Comparison of ENCODE assay signal across 13 mouse cellular contexts in genomic region chr12:3870024-3870423, GRCm38 (mm10).
DNase-seq lines count a peak whose midpoint lies in the region; ATAC-seq and TF ChIP-seq lines count a peak whose summit lies in the region.
"Had no signal": no experiment of that assay in that cellular context is flagged by ENCODE, and none has a peak within 500 bp of the region (broad histone marks: within the 10 kb centered on the region; RNA-seq: fewer than 3 reads in every experiment).

No protein-coding gene starts in this region.

- DNase-seq in cerebellum, adult 11 months = peak; percentile 52
- DNase-seq in cerebellum, postnatal 4 days (ENCODE audit: low spot score in 2 of 2) = no peak
- no peak for DNase-seq in heart, postnatal 4 days
- DNase-seq in stomach, postnatal 0 days (ENCODE audit: low spot score) = no peak
- DNase-seq in lung, postnatal 36 days = no peak
- DNase-seq: adrenal gland, adult 8-10 months; gastrocnemius, postnatal 36 days; kidney, postnatal 14 days; layer of hippocampus, postnatal 36 days; lung, postnatal 14 days had no signal

- no peak for TF ChIP-seq CTCF in stomach, postnatal 0 days (IDR thresholded peaks at IDR 0.05; ENCODE audit: low read depth)

- peak overlapping the region; percentile 87; the same call in 1 of the 2 replicates for H3K27ac ChIP-seq in heart, embryonic 16.5 days (ENCODE audit: low read length)
- 0 out of 2 replicates have a peak overlapping the region, but pooled peaks have one; percentile 13 for H3K27ac ChIP-seq in stomach, postnatal 0 days (replicated peaks)

- H3K36me3 ChIP-seq in heart, embryonic 16.5 days (ENCODE audit: control insufficient read depth, insufficient read depth) = peaks cover 13% of the 10 kb centered on the region; the same call in 1 of the 2 replicates
- peaks cover 88% of the 10 kb centered on the region for H3K36me3 ChIP-seq in megakaryocyte, embryonic 14.5 days (replicated peaks; ENCODE audit: low read length)
- peaks cover 16% of the 10 kb centered on the region for H3K36me3 ChIP-seq in stomach, postnatal 0 days (ENCODE audit: control insufficient read depth, insufficient read depth, low read length)

- no peak overlapping the region for H3K4me3 ChIP-seq in heart, embryonic 16.5 days (ENCODE audit: low read length)
- peak overlapping the region; percentile 46 for H3K4me3 ChIP-seq in megakaryocyte, embryonic 14.5 days (replicated peaks)
- no peak overlapping the region for H3K4me3 ChIP-seq in stomach, postnatal 0 days (ENCODE audit: low read depth, low read length)

- no peak overlapping the region for H3K4me2 ChIP-seq in heart, embryonic 16.5 days (ENCODE audit: low read depth, low read length)
- H3K4me2 ChIP-seq in stomach, postnatal 0 days (replicated peaks; ENCODE audit: low read depth) = no peak overlapping the region

- no peaks in the 10 kb centered on the region for H3K27me3 ChIP-seq in heart, embryonic 16.5 days (ENCODE audit: control insufficient read depth, insufficient read depth, low read length)
- no peaks in the 10 kb centered on the region for H3K27me3 ChIP-seq in megakaryocyte, embryonic 14.5 days (replicated peaks)
- no peaks in the 10 kb centered on the region for H3K27me3 ChIP-seq in stomach, postnatal 0 days (ENCODE audit: control insufficient read depth, insufficient read depth, low read length)

- H3K9me3 ChIP-seq in heart, embryonic 16.5 days (replicated peaks; ENCODE audit: control insufficient read depth, low read length) = no peaks in the 10 kb centered on the region
- no peaks in the 10 kb centered on the region for H3K9me3 ChIP-seq in megakaryocyte, embryonic 14.5 days
- no peaks in the 10 kb centered on the region for H3K9me3 ChIP-seq in stomach, postnatal 0 days (ENCODE audit: control insufficient read depth, low read length)

- no peak for ATAC-seq in heart, embryonic 16.5 days (replicated peaks; ENCODE audit: extremely low read depth, insufficient read depth, low FRiP score)
- no peak for ATAC-seq in megakaryocyte, adult 5-6 weeks (ENCODE audit: poor library complexity, severe bottlenecking)
- no peak for ATAC-seq in stomach, postnatal 0 days (ENCODE audit: low FRiP score, low TSS enrichment)

- TF ChIP-seq EP300 in stomach, postnatal 0 days (optimal IDR thresholded peaks at IDR 0.05) = no peak

- no peak overlapping the region; the same call in 1 of the 2 replicates for H3K9ac ChIP-seq in heart, embryonic 16.5 days (ENCODE audit: low read length)
- H3K9ac ChIP-seq in stomach, postnatal 0 days (ENCODE audit: low read length) = no peak overlapping the region

- WGBS in heart, embryonic 16.5 days = 82% methylated on average over 5 of the region's 5 CpGs
- 69% methylated on average over 5 of the region's 5 CpGs for WGBS in stomach, postnatal 0 days

- peaks cover 73% of the 10 kb centered on the region for H3K4me1 ChIP-seq in heart, embryonic 16.5 days (ENCODE audit: control insufficient read depth, insufficient read depth, low read length)
- H3K4me1 ChIP-seq in megakaryocyte, embryonic 14.5 days = peaks cover 93% of the 10 kb centered on the region
- H3K4me1 ChIP-seq in stomach, postnatal 0 days (replicated peaks; ENCODE audit: control insufficient read depth, insufficient read depth) = 0 out of 2 replicates have a peak, but pooled peaks cover 2% of the 10 kb centered on the region
